Mouse (Mus musculus) megakaryocyte, embryonic 14.5 days (primary cell): ENCODE results near the gene Spsb4. TPM values are rescaled to one million over a fixed set of nuclear protein-coding genes. Genes with fewer than 3 reads are reported as not detected.

Experiments used
- H3K27me3 ChIP-seq: replicated peaks from 2 replicates; pipeline ENCODE3; 2012; ENCODE audit warnings: inconsistent platforms
- H3K36me3 ChIP-seq: replicated peaks from 2 replicates; pipeline ENCODE3; 2012; ENCODE audit warnings: low read length, inconsistent platforms, mixed read lengths
- H3K4me1 ChIP-seq: 2 replicates; pipeline ENCODE4 v1.6.1; 2012; ENCODE audit warnings: inconsistent platforms
- H3K4me3 ChIP-seq: replicated peaks from 2 replicates; pipeline ENCODE3; 2012; ENCODE audit warnings: moderate library complexity, mild to moderate bottlenecking, inconsistent platforms
- H3K9me3 ChIP-seq: 2 replicates; pipeline ENCODE4 v1.6.1; 2012; ENCODE audit warnings: inconsistent platforms
- FLI1 ChIP-seq: IDR thresholded peaks from 2 replicates; pipeline ENCODE4 v1.6.1; 2012; ENCODE audit warnings: low read length, inconsistent platforms, mixed read lengths
- GATA1 ChIP-seq: IDR thresholded peaks from 3 replicates; pipeline ENCODE4 v1.6.1; 2012; ENCODE audit warnings: mixed read lengths, low read length, inconsistent platforms, borderline replicate concordance
- polyA plus RNA-seq: library from polyadenylated mRNA; stranded (reverse); fragments of >175 nt; gene quantifications from 2 replicates; pipeline ENCODE4 v1.2.3, GENCODE M21; 2012; ENCODE audit warnings: low replicate concordance; ENCODE audit not compliant: insufficient read depth

The Spsb4 gene
- polyA plus RNA-seq, 1 experiment, result not detected

DNA sequence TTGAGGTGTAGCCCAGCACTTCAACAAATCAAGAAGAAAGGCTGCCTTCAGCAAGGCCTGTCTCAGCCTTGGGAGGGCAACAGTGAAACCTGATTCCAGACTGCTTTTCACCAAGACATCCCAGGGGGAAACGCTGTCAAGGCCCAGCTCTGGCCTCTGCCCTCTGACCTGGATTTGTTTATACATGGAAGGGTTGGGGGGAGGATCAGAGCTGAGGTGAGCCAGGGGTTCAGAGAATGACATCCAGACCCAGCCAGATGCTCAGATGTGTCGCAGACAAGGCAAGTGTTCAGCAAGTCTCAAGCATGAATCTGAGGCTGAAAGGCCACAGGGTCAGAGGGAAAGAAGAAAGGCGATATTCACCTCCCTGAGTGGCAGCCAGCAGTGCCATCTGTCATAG, 36.3 kb downstream of the Spsb4 start:
- Histone ChIP-seq H3K9me3 (no peaks in the 10 kb centered on the region), H3K4me1 (no peaks in the 10 kb centered on the region), H3K36me3 (no peaks in the 10 kb centered on the region), H3K27me3 (peaks cover 40% of the 10 kb centered on the region), H3K4me3 (no peak overlapping the region)
- TF ChIP-seq FLI1 (no peak), GATA1 (no peak)

GRCm38 (mm10) chr9:96981836-96982235, 36.8 kb downstream of the Spsb4 start:
- Histone ChIP-seq H3K36me3 (no peaks in the 10 kb centered on the region), H3K4me1 (no peaks in the 10 kb centered on the region), H3K27me3 (peaks cover 39% of the 10 kb centered on the region), H3K4me3 (no peak overlapping the region), H3K9me3 (no peaks in the 10 kb centered on the region)
- TF ChIP-seq FLI1 (no peak), GATA1 (no peak)

DNA sequence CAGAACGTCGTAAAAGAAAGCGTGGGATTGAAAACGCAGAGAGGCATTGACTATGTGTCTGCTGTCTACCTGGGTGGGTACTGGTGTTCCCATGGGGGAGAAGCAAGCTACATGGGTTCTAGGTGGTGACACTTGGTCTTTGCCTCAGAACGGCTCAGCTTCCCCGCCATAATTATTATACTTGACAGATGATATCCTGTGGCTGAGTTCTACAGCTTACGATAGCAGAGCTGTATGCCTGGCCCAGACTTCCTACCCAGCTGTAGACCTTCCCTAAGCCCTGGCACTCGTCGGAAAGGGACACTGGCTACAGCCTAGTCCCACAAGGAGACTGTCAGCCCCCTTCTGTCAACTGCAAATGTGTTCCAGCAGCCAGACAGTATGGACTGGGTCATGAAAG, 37.5 kb downstream of the Spsb4 start:
- no peaks in the 10 kb centered on the region for H3K9me3 ChIP-seq
- TF ChIP-seq GATA1 (no peak), FLI1 (no peak)
- H3K4me3 ChIP-seq, result no peak overlapping the region
- no peaks in the 10 kb centered on the region for H3K36me3 ChIP-seq
- no peaks in the 10 kb centered on the region for H3K4me1 ChIP-seq
- peaks cover 39% of the 10 kb centered on the region for H3K27me3 ChIP-seq

GRCm38 (mm10) chr9:96980037-96980997, 38.3 kb downstream of the Spsb4 start:
- Histone ChIP-seq H3K9me3 (no peaks in the 10 kb centered on the region), H3K36me3 (no peaks in the 10 kb centered on the region), H3K4me1 (no peaks in the 10 kb centered on the region), H3K4me3 (no peak overlapping the region), H3K27me3 (peaks cover 37% of the 10 kb centered on the region)
- no peak for TF ChIP-seq GATA1

DNA sequence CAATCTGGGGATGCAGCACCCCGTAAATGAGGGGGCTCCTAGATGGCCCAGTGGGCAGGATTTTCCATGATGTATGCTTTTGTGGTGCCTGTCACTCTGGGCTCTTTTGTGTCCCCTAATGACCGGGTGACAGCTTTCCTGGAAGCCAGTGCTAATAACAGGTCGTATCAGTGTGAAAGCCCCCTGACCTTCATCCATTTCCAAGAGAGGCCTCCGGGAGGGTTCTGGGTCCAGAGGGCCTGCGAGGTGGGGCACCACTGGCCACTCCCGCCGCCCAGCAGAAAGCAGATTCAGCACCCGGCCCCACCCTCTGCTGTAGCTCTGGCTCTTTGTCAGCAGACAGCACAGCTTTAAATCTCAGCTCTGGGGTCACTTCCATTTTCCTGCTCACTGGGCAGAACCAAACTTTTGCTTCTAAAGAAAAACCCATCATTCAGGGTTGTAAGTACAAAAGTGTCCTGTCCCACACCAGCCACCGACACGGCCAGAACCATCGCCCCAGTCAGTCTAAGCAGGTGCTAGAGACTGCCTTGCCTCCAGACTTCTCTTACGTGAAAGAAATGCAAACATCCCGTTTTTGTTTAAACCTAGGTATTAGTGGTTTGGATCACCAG, 39.1 kb downstream of the Spsb4 start:
- Histone ChIP-seq H3K27me3 (peaks cover 40% of the 10 kb centered on the region), H3K4me1 (no peaks in the 10 kb centered on the region), H3K36me3 (no peaks in the 10 kb centered on the region), H3K9me3 (no peaks in the 10 kb centered on the region), H3K4me3 (no peak overlapping the region)
- TF ChIP-seq GATA1 (no peak), FLI1 (no peak)

GRCm38 (mm10) chr9:96978147-96978782, 40.4 kb downstream of the Spsb4 start:
- Histone ChIP-seq H3K36me3 (no peaks in the 10 kb centered on the region), H3K9me3 (no peaks in the 10 kb centered on the region), H3K4me3 (no peak overlapping the region), H3K27me3 (peaks cover 38% of the 10 kb centered on the region), H3K4me1 (no peaks in the 10 kb centered on the region)
- TF ChIP-seq FLI1, result no peak
- TF ChIP-seq GATA1, result no peak

DNA sequence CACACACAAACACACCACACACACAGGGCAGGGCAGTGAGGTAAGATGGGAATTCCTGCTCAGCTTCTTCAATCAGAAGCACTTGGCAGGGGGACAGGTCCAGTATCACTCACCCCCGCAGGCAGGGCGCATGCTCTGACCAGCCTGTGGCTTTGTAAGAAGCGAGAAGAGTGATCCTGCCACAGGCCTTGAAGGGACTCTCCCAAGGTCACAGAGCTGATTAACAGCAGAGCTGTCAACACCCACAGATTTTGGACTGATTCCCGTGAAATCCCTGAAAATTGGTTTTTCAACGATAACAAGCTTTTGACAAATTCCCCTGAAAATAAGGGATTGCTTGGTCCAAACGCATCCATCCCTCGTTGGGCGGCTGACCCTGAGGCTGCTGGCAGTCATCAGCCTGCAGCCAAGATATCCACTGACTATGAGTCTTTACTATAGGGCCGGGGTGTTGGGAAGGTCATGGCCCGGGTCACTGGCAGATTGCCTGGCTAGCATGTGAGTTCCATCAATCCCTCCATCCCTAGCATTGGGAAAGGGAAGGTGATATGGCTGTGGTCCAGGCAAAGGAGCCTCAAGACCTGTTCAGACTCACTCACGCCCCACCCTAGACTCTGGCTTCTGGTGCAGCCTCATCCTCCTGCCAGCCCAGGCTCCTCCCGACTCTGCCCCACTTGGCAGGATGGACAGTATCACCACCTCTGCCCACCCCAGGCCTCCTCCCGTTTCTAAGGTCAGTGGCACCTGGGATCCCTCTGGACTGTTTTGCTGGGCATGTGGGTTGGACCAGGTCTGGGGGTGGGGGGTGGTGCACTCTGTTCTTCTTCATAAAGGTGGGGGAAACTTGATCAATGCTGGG, 41.1 kb downstream of the Spsb4 start:
- TF ChIP-seq FLI1 (no peak), GATA1 (no peak)

GRCm38 (mm10) chr9:96973091-96973490, 45.6 kb downstream of the Spsb4 start:
- H3K36me3 ChIP-seq, result no peaks in the 10 kb centered on the region
- H3K4me3 ChIP-seq, result peak overlapping the region; percentile 34
- H3K4me1 ChIP-seq, result no peaks in the 10 kb centered on the region
- H3K27me3 ChIP-seq, result peaks cover 11% of the 10 kb centered on the region
- TF ChIP-seq GATA1 (no peak), FLI1 (no peak)
- no peaks in the 10 kb centered on the region for H3K9me3 ChIP-seq

More for the DNA sequence above, 41.1 kb downstream of the Spsb4 start:
- Histone ChIP-seq H3K27me3 (peaks cover 37% of the 10 kb centered on the region), H3K4me1 (no peaks in the 10 kb centered on the region), H3K4me3 (no peak overlapping the region), H3K9me3 (no peaks in the 10 kb centered on the region), H3K36me3 (no peaks in the 10 kb centered on the region)
